Mouse (Mus musculus) olfactory bulb, adult 2 months (tissue): ENCODE measurements around the gene Rln3.

ENCODE experiments used
- CTCF ChIP-seq: fragments of 200-500 bp; IDR thresholded peaks from 2 replicates; pipeline ENCODE4 v1.5.1; 2012; ENCODE audit warnings: low read depth, mild to moderate bottlenecking, low read length, moderate library complexity; ENCODE audit not compliant: insufficient read depth
- POLR2A ChIP-seq: fragments of 200-500 bp; IDR thresholded peaks from 2 replicates; pipeline ENCODE4 v1.6.1; 2012; ENCODE audit warnings: mild to moderate bottlenecking, low read depth, low read length, moderate library complexity; ENCODE audit not compliant: insufficient read depth

- TF ChIP-seq CTCF: no peak
- TF ChIP-seq POLR2A: no peak
Measured at GRCm38 (mm10) chr8:84048171-84048570, 3.4 kb upstream of the Rln3 start.
